Mouse (Mus musculus): ENCODE data around the gene Phf11b. TPM values are rescaled to one million over a fixed set of nuclear protein-coding genes. Genes with fewer than 3 reads are reported as not detected.
"Not testable (repeated sequence)": the region's sequence is repeated elsewhere in the genome, so short reads cannot be mapped to it uniquely, and the experiment has no call there.

The Phf11b gene
- polyA plus RNA-seq, 1 experiment = 2.3 TPM

DNA sequence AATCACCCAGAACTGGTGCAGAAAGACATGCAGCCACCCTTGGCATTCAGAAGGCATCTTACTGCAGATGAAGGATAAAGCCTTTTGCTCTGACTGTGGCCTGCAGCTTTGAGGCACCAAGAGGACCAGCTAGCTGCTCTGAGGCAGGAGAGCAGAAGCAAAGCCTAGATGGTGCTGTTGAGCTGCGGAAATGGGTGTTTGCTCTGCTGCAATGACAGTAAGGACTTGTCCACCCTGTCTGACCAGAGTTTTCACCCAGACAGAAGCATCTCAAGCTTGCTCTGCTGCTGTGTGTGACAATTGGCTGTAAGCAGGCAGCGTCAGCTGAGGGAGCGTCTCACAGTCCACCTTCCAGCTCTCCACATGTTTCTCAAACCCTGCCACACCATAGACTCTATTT is 10.7 kb downstream of the Phf11b start:
- H3K4me3 ChIP-seq (ENCODE audit: insufficient read depth, low read depth, low read length); H3K36me3 ChIP-seq (ENCODE audit: control insufficient read depth, insufficient read depth, low read length); H3K4me1 ChIP-seq (ENCODE audit: control insufficient read depth, insufficient read depth, low read length); H3K27ac ChIP-seq (ENCODE audit: insufficient read depth, low read depth, low read length); H3K27me3 ChIP-seq (replicated peaks; ENCODE audit: control insufficient read depth, insufficient read depth, low read length): not testable (repeated sequence)
- 56% methylated on average over 3 of the region's 3 CpGs for WGBS
- peak; percentile 39; the same call in 1 of the 2 replicates for TF ChIP-seq CTCF (conservative IDR thresholded peaks at IDR 0.05; ENCODE audit: insufficient read depth, insufficient read length, low read depth, low read length)
- DNase-seq = peak; percentile 8

DNA sequence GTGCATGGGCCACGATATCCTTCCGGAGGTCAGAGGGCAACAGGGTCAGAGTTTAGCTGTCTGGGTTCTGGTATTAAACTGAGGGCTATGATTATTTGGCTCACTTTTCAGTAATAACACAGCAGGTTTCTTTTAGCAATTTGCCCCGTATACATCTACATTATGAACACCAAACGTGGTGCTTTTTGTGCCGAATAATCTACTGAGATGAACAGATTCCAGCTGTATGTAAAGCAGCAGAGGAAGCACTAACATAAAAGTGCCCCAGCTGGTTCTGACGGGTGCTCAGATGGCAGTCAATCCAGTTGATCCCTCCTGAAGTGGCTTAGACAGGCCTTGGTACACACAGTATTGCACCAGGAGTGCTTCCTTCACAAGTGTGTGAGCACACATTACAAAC is 21.2 kb downstream of the Phf11b start:
- H3K4me1 ChIP-seq (ENCODE audit: control insufficient read depth, insufficient read depth, low read length); H3K27me3 ChIP-seq (replicated peaks; ENCODE audit: control insufficient read depth, insufficient read depth, low read length); H3K27ac ChIP-seq (ENCODE audit: insufficient read depth, low read depth, low read length); H3K36me3 ChIP-seq (ENCODE audit: control insufficient read depth, insufficient read depth, low read length); DNase-seq; H3K4me3 ChIP-seq (ENCODE audit: insufficient read depth, low read depth, low read length): not testable (repeated sequence)
- WGBS = 86% methylated on average over 6 of the region's 6 CpGs

DNA sequence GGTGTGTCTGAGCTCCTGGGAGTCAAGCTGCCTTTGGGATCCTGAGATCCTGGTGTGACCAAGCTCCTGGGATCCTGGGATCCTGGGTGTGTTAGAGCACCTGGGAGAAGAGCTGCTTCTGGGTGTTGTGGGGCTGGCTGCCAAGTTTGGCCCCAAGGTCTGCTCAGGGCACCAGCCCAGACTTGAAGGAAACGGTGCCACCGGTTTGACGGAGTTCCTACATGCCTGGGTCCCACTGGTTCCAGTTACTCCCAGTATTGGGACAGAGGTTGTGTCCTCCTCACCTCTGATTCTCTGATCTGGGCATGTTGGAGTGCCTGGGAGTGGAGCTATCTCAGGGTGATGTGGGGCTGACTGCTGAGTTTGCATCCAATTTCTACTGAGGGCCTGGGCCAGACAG is 22.1 kb downstream of the Phf11b start:
- DNase-seq; H3K4me3 ChIP-seq (ENCODE audit: insufficient read depth, low read depth, low read length); H3K27me3 ChIP-seq (replicated peaks; ENCODE audit: control insufficient read depth, insufficient read depth, low read length); H3K36me3 ChIP-seq (ENCODE audit: control insufficient read depth, insufficient read depth, low read length); H3K4me1 ChIP-seq (ENCODE audit: control insufficient read depth, insufficient read depth, low read length); H3K27ac ChIP-seq (ENCODE audit: insufficient read depth, low read depth, low read length): not testable (repeated sequence)
- WGBS = 98% methylated on average over 3 of the region's 3 CpGs

DNA sequence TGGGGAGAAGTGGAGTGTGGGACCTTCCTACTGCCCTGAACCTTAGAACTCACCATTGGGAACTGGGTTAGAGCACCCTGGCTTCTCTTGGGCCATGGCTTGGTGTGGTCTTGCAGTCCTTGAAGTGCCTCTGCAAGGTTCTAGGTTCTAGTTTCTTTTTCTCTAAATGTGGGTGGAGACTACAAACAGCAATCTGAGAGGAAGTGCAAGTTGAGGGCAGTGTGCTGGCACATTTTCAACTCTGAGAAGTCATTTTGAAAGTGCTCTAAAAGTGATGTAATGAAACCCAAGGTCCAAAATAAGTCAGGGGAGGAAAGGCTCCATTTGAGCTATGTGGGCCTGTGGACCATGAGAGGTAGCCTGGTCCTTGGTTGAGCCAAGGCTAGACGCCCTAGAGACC is 43.8 kb downstream of the Phf11b start, which contains the start of gene Phf11a:
Phf11a (minus strand) TSS at position 132 of the 400 bp plus-strand sequence.
- not testable (repeated sequence) for H3K27me3 ChIP-seq (replicated peaks; ENCODE audit: control insufficient read depth, insufficient read depth, low read length); H3K27ac ChIP-seq (ENCODE audit: insufficient read depth, low read depth, low read length); H3K4me3 ChIP-seq (ENCODE audit: insufficient read depth, low read depth, low read length); H3K4me1 ChIP-seq (ENCODE audit: control insufficient read depth, insufficient read depth, low read length); H3K36me3 ChIP-seq (ENCODE audit: control insufficient read depth, insufficient read depth, low read length)
- peak; percentile 36 for DNase-seq
- WGBS = 87% methylated on average over 1 of the region's 1 CpGs

DNA sequence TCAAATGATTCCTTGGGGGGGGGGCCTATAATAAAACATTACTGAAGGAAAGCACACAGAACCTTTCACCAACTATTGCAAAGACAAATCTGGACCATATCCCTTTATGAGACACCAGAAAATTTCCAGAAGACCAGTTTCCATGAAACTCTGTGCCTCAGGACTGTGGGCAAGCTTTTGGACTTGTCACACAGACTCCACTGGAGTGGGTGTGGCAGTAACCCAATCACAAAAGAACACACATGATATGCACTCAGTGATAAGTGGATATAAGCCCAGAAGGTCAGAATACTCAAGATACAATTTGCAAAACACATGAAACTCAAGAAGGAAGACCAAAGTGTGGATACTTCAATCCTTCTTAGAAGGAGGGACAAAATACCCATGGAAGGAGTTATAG is 49.4 kb downstream of the Phf11b start:
- not testable (repeated sequence) for DNase-seq; H3K27ac ChIP-seq (ENCODE audit: insufficient read depth, low read depth, low read length); H3K4me1 ChIP-seq (ENCODE audit: control insufficient read depth, insufficient read depth, low read length); H3K27me3 ChIP-seq (replicated peaks; ENCODE audit: control insufficient read depth, insufficient read depth, low read length); H3K4me3 ChIP-seq (ENCODE audit: insufficient read depth, low read depth, low read length); H3K36me3 ChIP-seq (ENCODE audit: control insufficient read depth, insufficient read depth, low read length)

DNA sequence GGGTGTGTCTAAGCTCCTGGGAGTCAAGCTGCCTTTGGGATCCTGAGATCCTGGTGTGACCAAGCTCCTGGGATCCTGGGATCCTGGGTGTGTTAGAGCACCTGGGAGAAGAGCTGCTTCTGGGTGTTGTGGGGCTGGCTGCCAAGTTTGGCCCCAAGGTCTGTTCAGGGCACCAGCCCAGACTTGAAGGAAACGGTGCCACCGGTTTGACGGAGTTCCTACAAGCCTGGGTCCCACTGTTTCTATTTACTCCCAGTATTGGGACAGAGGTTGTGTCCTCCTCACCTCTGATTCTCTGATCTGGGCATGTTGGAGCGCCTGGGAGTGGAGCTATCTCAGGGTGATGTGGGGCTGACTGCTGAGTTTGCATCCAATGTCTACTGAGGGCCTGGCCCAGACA is 66.2 kb downstream of the Phf11b start:
- not testable (repeated sequence) for H3K4me1 ChIP-seq (ENCODE audit: control insufficient read depth, insufficient read depth, low read length); DNase-seq; H3K27me3 ChIP-seq (replicated peaks; ENCODE audit: control insufficient read depth, insufficient read depth, low read length); H3K36me3 ChIP-seq (ENCODE audit: control insufficient read depth, insufficient read depth, low read length); H3K4me3 ChIP-seq (ENCODE audit: insufficient read depth, low read depth, low read length); H3K27ac ChIP-seq (ENCODE audit: insufficient read depth, low read depth, low read length)
- 90% methylated on average over 4 of the region's 4 CpGs for WGBS

Other genes with a start within 250 kb of the Phf11b start
- 0.24 TPM in 1 of 2 replicates, not detected in the other for gene 1700129C05Rik, start 198.5 kb downstream of the Phf11b start, polyA plus RNA-seq (2012; rRNA removed)
- 0.23 TPM in 2 replicates for gene Gm5142, start 162.6 kb downstream of the Phf11b start, polyA plus RNA-seq (2012; rRNA removed)
- gene Rcbtb1, start 140.1 kb downstream of the Phf11b start, polyA plus RNA-seq (2012; rRNA removed) = 11.9 and 13.2 TPM in 2 replicates
- gene Gm6904, start 81.1 kb downstream of the Phf11b start, polyA plus RNA-seq (2012; rRNA removed) = 0.11 TPM in 1 of 2 replicates, not detected in the other
- gene Phf11a, start 43.8 kb downstream of the Phf11b start, polyA plus RNA-seq (2012; rRNA removed) = 0.50 and 0.94 TPM in 2 replicates
- gene Phf11d, start 24.1 kb upstream of the Phf11b start, polyA plus RNA-seq (2012; rRNA removed) = 6.3 and 8.0 TPM in 2 replicates
- gene Phf11c, start 54.0 kb upstream of the Phf11b start, polyA plus RNA-seq (2012; rRNA removed) = 0.52 and 0.77 TPM in 2 replicates
- gene Setdb2, start 99.5 kb upstream of the Phf11b start, polyA plus RNA-seq (2012; rRNA removed) = 4.9 and 5.5 TPM in 2 replicates
- 19.9 and 24.6 TPM in 2 replicates for gene Cab39l, start 99.6 kb upstream of the Phf11b start, polyA plus RNA-seq (2012; rRNA removed)